Mouse (Mus musculus): ENCODE results near the gene Otulinl. TPM values are rescaled to one million over a fixed set of nuclear protein-coding genes. Genes with fewer than 3 reads are reported as not detected.

Gene Otulinl
- polyA plus RNA-seq, 1 experiment from 2014 or later: 4.4 TPM

GRCm38 (mm10) chr15:27665392-27665911, 15.9 kb downstream of the Otulinl start:
- H3K9ac ChIP-seq (ENCODE audit: low read length): no peak overlapping the region; the same call in 1 of the 2 replicates
- no peak overlapping the region for H3K4me3 ChIP-seq (ENCODE audit: control insufficient read depth in 1 of 2, insufficient read depth in 1 of 2, low read depth in 1 of 2, low read length in 2 of 2)
- ATAC-seq (ENCODE audit: insufficient number of reproducible peaks, insufficient read depth, low FRiP score, low read depth): no peak

GRCm38 (mm10) chr15:27664126-27664525, 17.3 kb downstream of the Otulinl start:
- H3K27ac ChIP-seq (replicated peaks in 1 of 2; ENCODE audit: control insufficient read depth in 1 of 2, insufficient read depth in 1 of 2, low read depth in 2 of 2, low read length in 2 of 2): no peak overlapping the region
- ATAC-seq (ENCODE audit: insufficient number of reproducible peaks, insufficient read depth, low FRiP score, low read depth): no peak
- WGBS: 87% methylated on average over 9 of the region's 9 CpGs
- no peak overlapping the region for H3K4me3 ChIP-seq (ENCODE audit: control insufficient read depth in 1 of 2, insufficient read depth in 1 of 2, low read depth in 1 of 2, low read length in 2 of 2)
- no peaks in the 10 kb centered on the region for H3K36me3 ChIP-seq (ENCODE audit: control insufficient read depth, insufficient read depth, low read length)
- no peak overlapping the region for H3K4me2 ChIP-seq (ENCODE audit: low read length)
- H3K9ac ChIP-seq (ENCODE audit: low read length): no peak overlapping the region
- no peaks in the 10 kb centered on the region for H3K9me3 ChIP-seq (ENCODE audit: control insufficient read depth, low read length)
- no peaks in the 10 kb centered on the region for H3K4me1 ChIP-seq (ENCODE audit: control insufficient read depth in 2 of 2, insufficient read depth in 2 of 2, low read length in 2 of 2)
- no peaks in the 10 kb centered on the region for H3K27me3 ChIP-seq (ENCODE audit: control insufficient read depth, insufficient read depth, low read length)

More at GRCm38 (mm10) chr15:27665392-27665911, 15.9 kb downstream of the Otulinl start:
- Histone ChIP-seq H3K27ac (replicated peaks in 1 of 2; ENCODE audit: control insufficient read depth in 1 of 2, insufficient read depth in 1 of 2, low read depth in 2 of 2, low read length in 2 of 2) (no peak overlapping the region), H3K36me3 (ENCODE audit: control insufficient read depth, insufficient read depth, low read length) (no peaks in the 10 kb centered on the region), H3K27me3 (ENCODE audit: control insufficient read depth, insufficient read depth, low read length) (no peaks in the 10 kb centered on the region), H3K4me1 (ENCODE audit: control insufficient read depth in 2 of 2, insufficient read depth in 2 of 2, low read length in 2 of 2) (no peaks in the 10 kb centered on the region), H3K4me2 (ENCODE audit: low read length) (no peak overlapping the region), H3K9me3 (ENCODE audit: control insufficient read depth, low read length) (no peaks in the 10 kb centered on the region)
- WGBS: 63% methylated on average over 21 of the region's 21 CpGs

GRCm38 (mm10) chr15:27662699-27663098, 18.7 kb downstream of the Otulinl start:
- Histone ChIP-seq H3K27me3 (ENCODE audit: control insufficient read depth, insufficient read depth, low read length) (no peaks in the 10 kb centered on the region), H3K27ac (replicated peaks in 1 of 2; ENCODE audit: control insufficient read depth in 1 of 2, insufficient read depth in 1 of 2, low read depth in 2 of 2, low read length in 2 of 2) (no peak overlapping the region), H3K4me1 (ENCODE audit: control insufficient read depth in 2 of 2, insufficient read depth in 2 of 2, low read length in 2 of 2) (no peaks in the 10 kb centered on the region), H3K4me2 (ENCODE audit: low read length) (no peak overlapping the region), H3K4me3 (ENCODE audit: control insufficient read depth in 1 of 2, insufficient read depth in 1 of 2, low read depth in 1 of 2, low read length in 2 of 2) (no peak overlapping the region), H3K36me3 (ENCODE audit: control insufficient read depth, insufficient read depth, low read length) (no peaks in the 10 kb centered on the region), H3K9me3 (ENCODE audit: control insufficient read depth, low read length) (no peaks in the 10 kb centered on the region), H3K9ac (ENCODE audit: low read length) (no peak overlapping the region)
- WGBS: 27% methylated on average over 1 of the region's 1 CpGs
- ATAC-seq (ENCODE audit: insufficient number of reproducible peaks, insufficient read depth, low FRiP score, low read depth): no peak

- ATAC-seq (ENCODE audit: insufficient number of reproducible peaks, insufficient read depth, low FRiP score, low read depth): no peak
- 84% methylated on average over 6 of the region's 6 CpGs for WGBS
- no peak overlapping the region for H3K4me2 ChIP-seq (ENCODE audit: low read length)
- no peak overlapping the region for H3K9ac ChIP-seq (ENCODE audit: low read length)
- no peaks in the 10 kb centered on the region for H3K4me1 ChIP-seq (ENCODE audit: control insufficient read depth in 2 of 2, insufficient read depth in 2 of 2, low read length in 2 of 2)
- no peaks in the 10 kb centered on the region for H3K36me3 ChIP-seq (ENCODE audit: control insufficient read depth, insufficient read depth, low read length)
- no peaks in the 10 kb centered on the region for H3K27me3 ChIP-seq (ENCODE audit: control insufficient read depth, insufficient read depth, low read length)
- H3K4me3 ChIP-seq (ENCODE audit: control insufficient read depth in 1 of 2, insufficient read depth in 1 of 2, low read depth in 1 of 2, low read length in 2 of 2): no peak overlapping the region
- no peak overlapping the region for H3K27ac ChIP-seq (replicated peaks in 1 of 2; ENCODE audit: control insufficient read depth in 1 of 2, insufficient read depth in 1 of 2, low read depth in 2 of 2, low read length in 2 of 2)
- no peaks in the 10 kb centered on the region for H3K9me3 ChIP-seq (ENCODE audit: control insufficient read depth, low read length)
Observed at GRCm38 (mm10) chr15:27661696-27662095, 19.7 kb downstream of the Otulinl start.

- H3K9ac ChIP-seq (ENCODE audit: low read length): no peak overlapping the region
- no peak for ATAC-seq (ENCODE audit: insufficient number of reproducible peaks, insufficient read depth, low FRiP score, low read depth)
- no peak overlapping the region for H3K4me2 ChIP-seq (ENCODE audit: low read length)
- H3K4me1 ChIP-seq (ENCODE audit: control insufficient read depth in 2 of 2, insufficient read depth in 2 of 2, low read length in 2 of 2): no peaks in the 10 kb centered on the region
- no peaks in the 10 kb centered on the region for H3K36me3 ChIP-seq (ENCODE audit: control insufficient read depth, insufficient read depth, low read length)
- 28% methylated on average over 17 of the region's 17 CpGs for WGBS
- H3K4me3 ChIP-seq (ENCODE audit: control insufficient read depth in 1 of 2, insufficient read depth in 1 of 2, low read depth in 1 of 2, low read length in 2 of 2): no peak overlapping the region
- no peak overlapping the region for H3K27ac ChIP-seq (replicated peaks in 1 of 2; ENCODE audit: control insufficient read depth in 1 of 2, insufficient read depth in 1 of 2, low read depth in 2 of 2, low read length in 2 of 2)
- no peaks in the 10 kb centered on the region for H3K9me3 ChIP-seq (ENCODE audit: control insufficient read depth, low read length)
- H3K27me3 ChIP-seq (ENCODE audit: control insufficient read depth, insufficient read depth, low read length): no peaks in the 10 kb centered on the region
Observed at GRCm38 (mm10) chr15:27659592-27660244, 21.7 kb downstream of the Otulinl start.

- Histone ChIP-seq H3K36me3 (ENCODE audit: control insufficient read depth, insufficient read depth, low read length) (no peaks in the 10 kb centered on the region), H3K27ac (replicated peaks in 1 of 2; ENCODE audit: control insufficient read depth in 1 of 2, insufficient read depth in 1 of 2, low read depth in 2 of 2, low read length in 2 of 2) (no peak overlapping the region), H3K9ac (ENCODE audit: low read length) (no peak overlapping the region), H3K27me3 (ENCODE audit: control insufficient read depth, insufficient read depth, low read length) (no peaks in the 10 kb centered on the region), H3K4me2 (ENCODE audit: low read length) (no peak overlapping the region), H3K4me1 (ENCODE audit: control insufficient read depth in 2 of 2, insufficient read depth in 2 of 2, low read length in 2 of 2) (no peaks in the 10 kb centered on the region), H3K9me3 (ENCODE audit: control insufficient read depth, low read length) (no peaks in the 10 kb centered on the region), H3K4me3 (ENCODE audit: control insufficient read depth in 1 of 2, insufficient read depth in 1 of 2, low read depth in 1 of 2, low read length in 2 of 2) (no peak overlapping the region)
- WGBS: 76% methylated on average over 5 of the region's 5 CpGs
- no peak for ATAC-seq (ENCODE audit: insufficient number of reproducible peaks, insufficient read depth, low FRiP score, low read depth)
Observed at GRCm38 (mm10) chr15:27659143-27659542, 22.2 kb downstream of the Otulinl start.

- Histone ChIP-seq H3K9me3 (ENCODE audit: control insufficient read depth, low read length) (no peaks in the 10 kb centered on the region), H3K36me3 (ENCODE audit: control insufficient read depth, insufficient read depth, low read length) (no peaks in the 10 kb centered on the region), H3K4me2 (ENCODE audit: low read length) (no peak overlapping the region), H3K4me3 (ENCODE audit: control insufficient read depth in 1 of 2, insufficient read depth in 1 of 2, low read depth in 1 of 2, low read length in 2 of 2) (no peak overlapping the region), H3K9ac (ENCODE audit: low read length) (no peak overlapping the region), H3K27ac (replicated peaks in 1 of 2; ENCODE audit: control insufficient read depth in 1 of 2, insufficient read depth in 1 of 2, low read depth in 2 of 2, low read length in 2 of 2) (no peak overlapping the region), H3K27me3 (ENCODE audit: control insufficient read depth, insufficient read depth, low read length) (no peaks in the 10 kb centered on the region), H3K4me1 (ENCODE audit: control insufficient read depth in 2 of 2, insufficient read depth in 2 of 2, low read length in 2 of 2) (no peaks in the 10 kb centered on the region)
- no peak for ATAC-seq (ENCODE audit: insufficient number of reproducible peaks, insufficient read depth, low FRiP score, low read depth)
- WGBS: 85% methylated on average over 4 of the region's 4 CpGs
Observed at GRCm38 (mm10) chr15:27658356-27658755, 23.0 kb downstream of the Otulinl start.

- H3K27ac ChIP-seq (replicated peaks in 1 of 2; ENCODE audit: control insufficient read depth in 1 of 2, insufficient read depth in 1 of 2, low read depth in 2 of 2, low read length in 2 of 2): no peak overlapping the region
- no peaks in the 10 kb centered on the region for H3K27me3 ChIP-seq (ENCODE audit: control insufficient read depth, insufficient read depth, low read length)
- WGBS: 92% methylated on average over 10 of the region's 10 CpGs
- H3K4me1 ChIP-seq (ENCODE audit: control insufficient read depth in 2 of 2, insufficient read depth in 2 of 2, low read length in 2 of 2): no peaks in the 10 kb centered on the region
- no peaks in the 10 kb centered on the region for H3K9me3 ChIP-seq (ENCODE audit: control insufficient read depth, low read length)
- no peak for ATAC-seq (ENCODE audit: insufficient number of reproducible peaks, insufficient read depth, low FRiP score, low read depth)
- H3K4me2 ChIP-seq (ENCODE audit: low read length): no peak overlapping the region
- no peaks in the 10 kb centered on the region for H3K36me3 ChIP-seq (ENCODE audit: control insufficient read depth, insufficient read depth, low read length)
- no peak overlapping the region for H3K4me3 ChIP-seq (ENCODE audit: control insufficient read depth in 1 of 2, insufficient read depth in 1 of 2, low read depth in 1 of 2, low read length in 2 of 2)
- no peak overlapping the region for H3K9ac ChIP-seq (ENCODE audit: low read length)
Observed at GRCm38 (mm10) chr15:27657866-27658265, 23.5 kb downstream of the Otulinl start.
